Mouse (Mus musculus): Measurements from ENCODE around the gene Olfr374.

DNA sequence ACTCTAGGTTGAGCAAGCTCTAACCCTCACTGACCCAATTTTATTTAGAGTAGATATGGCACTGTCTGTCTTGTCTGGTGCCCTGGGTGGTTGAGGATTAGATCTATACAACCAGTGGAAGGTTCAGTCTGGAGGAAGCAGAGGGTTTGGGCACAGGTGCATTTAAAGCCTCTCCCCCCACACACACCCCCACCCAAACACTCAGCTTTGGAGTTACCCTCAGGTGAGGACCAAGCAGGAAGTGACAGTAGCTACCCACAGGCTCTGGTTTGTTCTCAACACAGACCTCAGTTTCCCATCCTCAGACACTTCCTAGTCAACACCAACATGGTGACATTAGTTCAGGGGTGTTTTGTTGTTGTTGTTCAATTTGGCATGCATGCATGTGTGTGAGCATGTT is 56.0 kb downstream of the Olfr374 start:
- TF ChIP-seq CTCF (conservative IDR thresholded peaks at IDR 0.05; ENCODE audit: low read length) (no peak), POU5F1 (IDR thresholded peaks at IDR 0.05; ENCODE audit: borderline replicate concordance, low read length) (no peak), NANOG (IDR thresholded peaks at IDR 0.05; ENCODE audit: borderline replicate concordance, low read length) (no peak)
